Mouse (Mus musculus): ENCODE measurements around the gene Bri3. TPM values are rescaled to one million over a fixed set of nuclear protein-coding genes. Genes with fewer than 3 reads are reported as not detected.
A peak's percentile ranks its signal among the peaks of the same experiment; 100 is the strongest.

Gene Bri3
- polyA plus RNA-seq, 1 experiment from 2014 or later: 135 TPM

DNA sequence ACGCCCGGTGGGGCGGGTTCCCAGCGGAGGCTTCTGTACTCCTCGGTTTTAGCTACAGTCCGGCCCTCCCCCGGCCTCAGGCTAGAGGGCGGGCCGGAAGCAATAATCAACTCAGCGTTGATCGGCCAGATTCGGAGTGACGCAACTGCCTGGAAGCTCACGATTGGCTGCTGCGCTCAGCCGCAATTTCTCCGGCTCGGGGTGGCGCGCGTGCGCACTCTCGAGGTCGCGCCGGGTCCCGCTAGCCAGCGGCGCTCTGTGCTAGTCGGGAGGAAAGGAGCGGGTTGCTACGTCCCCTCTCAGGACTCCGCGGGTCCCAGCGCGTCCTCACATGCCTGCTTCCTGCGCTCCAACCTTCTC lies 20.8 kb upstream of the Bri3 start, which contains the start of gene Tecpr1:
Gene Tecpr1 (minus strand): TSS at position 113 of the 360 bp plus-strand sequence.
- Histone ChIP-seq H3K27me3 (ENCODE audit: control insufficient read depth, insufficient read depth, low read length) (no peaks in the 10 kb centered on the region), H3K4me2 (replicated peaks; ENCODE audit: low read depth, low read length) (peak within 1 kb of the TSS; percentile 84), H3K36me3 (ENCODE audit: control insufficient read depth, insufficient read depth, low read length) (no peaks in the 10 kb centered on the region), H3K9me3 (ENCODE audit: control insufficient read depth, low read depth, low read length) (no peaks in the 10 kb centered on the region), H3K9ac (replicated peaks; ENCODE audit: low read depth, low read length) (peak within 1 kb of the TSS; percentile 60), H3K4me3 (ENCODE audit: low read depth, low read length) (peak within 1 kb of the TSS; percentile 78), H3K27ac (ENCODE audit: low read length) (peak within 1 kb of the TSS; percentile 78; the same call in 1 of the 2 replicates), H3K4me1 (ENCODE audit: control insufficient read depth, insufficient read depth, low read length) (peaks cover 8% of the 10 kb centered on the region; the same call in 1 of the 2 replicates)
- peak; percentile 95 for ATAC-seq (ENCODE audit: insufficient number of reproducible peaks, insufficient read depth, low FRiP score, low read depth)
- WGBS: under 1% methylated on average over 36 of the region's 37 CpGs

DNA sequence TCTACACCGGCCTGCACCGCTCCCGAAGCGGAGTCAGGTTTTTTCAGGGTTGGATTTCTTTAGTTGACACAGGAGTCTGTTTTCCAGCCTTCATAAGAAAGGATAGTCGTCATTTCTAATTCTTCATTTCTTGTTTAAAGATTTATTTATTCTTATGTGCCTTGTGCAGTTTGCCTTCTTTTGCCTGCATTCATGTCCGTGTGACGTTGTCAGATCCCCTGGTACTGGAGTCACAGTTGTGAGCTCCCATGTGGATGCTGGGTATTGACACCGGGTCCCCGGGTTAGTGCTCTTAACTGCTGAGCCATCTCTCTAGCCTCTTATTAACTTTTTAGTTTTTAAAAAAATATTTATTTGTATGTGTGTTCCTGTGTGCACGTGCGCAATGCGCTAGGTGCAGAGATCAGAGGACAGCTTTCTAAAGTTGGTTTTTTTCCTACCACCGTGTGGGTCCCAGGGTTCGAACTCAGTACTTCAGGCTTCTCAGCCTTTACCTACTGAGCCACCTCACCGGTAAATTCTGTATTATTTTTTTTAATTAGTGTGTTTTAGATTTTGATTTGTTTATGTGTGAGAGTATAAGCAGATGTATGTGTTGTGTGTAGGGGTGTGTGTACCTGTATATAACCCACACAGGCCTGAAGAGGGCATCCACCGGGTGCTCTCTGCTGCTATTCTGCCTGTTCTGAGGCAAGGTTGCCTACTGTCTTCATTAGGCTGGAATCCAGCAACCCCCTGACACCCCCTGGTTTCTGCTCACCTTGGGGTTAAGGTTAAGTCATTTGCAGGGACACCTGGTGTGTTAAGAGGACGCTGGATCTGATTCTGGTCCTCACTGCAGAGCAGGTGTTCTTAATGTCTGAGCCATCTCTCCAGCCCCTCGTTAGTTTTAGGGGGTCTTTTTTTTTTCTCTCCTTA lies 20.1 kb upstream of the Bri3 start:
- peaks cover 8% of the 10 kb centered on the region; the same call in 1 of the 2 replicates for H3K4me1 ChIP-seq (ENCODE audit: control insufficient read depth, insufficient read depth, low read length)
- H3K27ac ChIP-seq (ENCODE audit: low read length): peak overlapping the region; percentile 78; the same call in 1 of the 2 replicates
- H3K27me3 ChIP-seq (ENCODE audit: control insufficient read depth, insufficient read depth, low read length): no peaks in the 10 kb centered on the region
- H3K4me3 ChIP-seq (ENCODE audit: low read depth, low read length): peak overlapping the region; percentile 78
- peak overlapping the region; percentile 84 for H3K4me2 ChIP-seq (replicated peaks; ENCODE audit: low read depth, low read length)
- ATAC-seq (ENCODE audit: insufficient number of reproducible peaks, insufficient read depth, low FRiP score, low read depth): no peak; the same call in 1 of the 2 replicates
- no peaks in the 10 kb centered on the region for H3K9me3 ChIP-seq (ENCODE audit: control insufficient read depth, low read depth, low read length)
- H3K9ac ChIP-seq (replicated peaks; ENCODE audit: low read depth, low read length): peak overlapping the region; percentile 60
- 25% methylated on average over 18 of the region's 18 CpGs for WGBS
- no peaks in the 10 kb centered on the region for H3K36me3 ChIP-seq (ENCODE audit: control insufficient read depth, insufficient read depth, low read length)

DNA sequence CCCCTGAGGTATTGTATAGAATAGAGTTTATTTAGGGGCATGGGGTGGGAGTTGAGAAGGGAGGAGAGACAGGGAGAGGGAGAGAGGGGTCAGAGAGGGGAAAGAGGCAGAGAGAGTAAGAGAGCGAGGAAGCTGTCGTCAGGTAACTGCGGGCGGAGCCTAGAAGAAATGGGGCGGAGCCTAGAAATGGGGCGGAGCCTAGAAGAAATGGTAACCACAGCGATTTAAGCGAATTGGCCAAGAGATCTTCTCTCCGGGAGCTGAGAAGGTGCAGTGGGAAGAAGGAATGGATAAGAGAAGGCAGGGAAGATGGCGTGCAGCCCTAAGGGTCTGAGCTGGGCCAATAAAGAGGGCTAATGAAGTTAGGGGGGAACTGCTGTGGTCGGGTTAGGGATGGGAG lies 18.0 kb upstream of the Bri3 start:
- no peak overlapping the region for H3K4me3 ChIP-seq (ENCODE audit: low read depth, low read length)
- H3K4me2 ChIP-seq (replicated peaks; ENCODE audit: low read depth, low read length): no peak overlapping the region
- ATAC-seq (ENCODE audit: insufficient number of reproducible peaks, insufficient read depth, low FRiP score, low read depth): no peak
- H3K4me1 ChIP-seq (ENCODE audit: control insufficient read depth, insufficient read depth, low read length): peaks cover 8% of the 10 kb centered on the region; the same call in 1 of the 2 replicates
- no peaks in the 10 kb centered on the region for H3K9me3 ChIP-seq (ENCODE audit: control insufficient read depth, low read depth, low read length)
- WGBS: 27% methylated on average over 11 of the region's 11 CpGs
- H3K27ac ChIP-seq (ENCODE audit: low read length): no peak overlapping the region
- H3K27me3 ChIP-seq (ENCODE audit: control insufficient read depth, insufficient read depth, low read length): no peaks in the 10 kb centered on the region
- no peak overlapping the region for H3K9ac ChIP-seq (replicated peaks; ENCODE audit: low read depth, low read length)
- no peaks in the 10 kb centered on the region for H3K36me3 ChIP-seq (ENCODE audit: control insufficient read depth, insufficient read depth, low read length)

DNA sequence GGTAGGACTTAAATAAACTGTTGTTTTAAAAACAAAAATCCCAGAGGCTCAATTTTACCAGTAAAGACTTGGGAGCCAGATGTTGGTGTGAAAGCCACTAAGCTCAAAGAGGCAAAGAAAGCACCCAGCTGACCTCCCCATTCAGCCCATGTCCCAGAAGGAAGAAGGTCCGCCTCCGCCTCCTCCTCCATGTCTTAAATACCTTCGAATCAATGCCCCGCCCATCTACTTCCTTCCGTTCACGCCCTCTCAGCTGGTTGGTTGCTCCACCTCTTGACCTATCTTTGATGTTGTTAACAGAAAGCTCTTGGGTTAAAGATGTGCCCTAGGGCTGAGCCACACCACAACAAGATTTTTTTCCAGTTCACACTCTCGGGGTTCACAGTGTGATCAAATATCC lies 14.0 kb upstream of the Bri3 start:
- Histone ChIP-seq H3K27ac (ENCODE audit: low read length) (no peak overlapping the region), H3K9ac (replicated peaks; ENCODE audit: low read depth, low read length) (no peak overlapping the region), H3K36me3 (ENCODE audit: control insufficient read depth, insufficient read depth, low read length) (no peaks in the 10 kb centered on the region), H3K4me3 (ENCODE audit: low read depth, low read length) (no peak overlapping the region), H3K9me3 (ENCODE audit: control insufficient read depth, low read depth, low read length) (no peaks in the 10 kb centered on the region), H3K27me3 (ENCODE audit: control insufficient read depth, insufficient read depth, low read length) (no peaks in the 10 kb centered on the region), H3K4me1 (ENCODE audit: control insufficient read depth, insufficient read depth, low read length) (no peaks in the 10 kb centered on the region), H3K4me2 (replicated peaks; ENCODE audit: low read depth, low read length) (no peak overlapping the region)
- ATAC-seq (ENCODE audit: insufficient number of reproducible peaks, insufficient read depth, low FRiP score, low read depth): no peak
- WGBS: 85% methylated on average over 7 of the region's 7 CpGs

DNA sequence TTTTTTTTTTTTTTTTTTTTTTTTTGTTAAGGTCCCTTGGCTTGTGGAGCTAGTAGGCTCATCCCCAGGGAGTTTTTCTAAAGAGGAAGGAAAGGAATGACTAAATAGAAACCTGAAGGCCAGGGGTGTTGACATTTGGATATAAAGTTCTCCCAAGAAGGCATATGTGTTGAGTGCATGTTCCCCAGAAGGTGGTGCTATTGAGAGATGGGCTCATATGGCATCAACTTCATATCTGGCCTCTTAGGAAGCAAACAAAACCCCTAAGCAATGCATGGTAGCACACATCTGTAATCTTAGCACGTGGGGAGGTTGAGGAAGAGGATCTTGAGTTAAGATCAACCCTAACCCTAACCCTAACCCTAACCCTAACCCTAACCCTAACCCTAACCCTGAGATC lies 12.8 kb upstream of the Bri3 start:
- Histone ChIP-seq H3K4me1 (ENCODE audit: control insufficient read depth, insufficient read depth, low read length) (no peaks in the 10 kb centered on the region), H3K27ac (ENCODE audit: low read length) (no peak overlapping the region), H3K36me3 (ENCODE audit: control insufficient read depth, insufficient read depth, low read length) (no peaks in the 10 kb centered on the region), H3K4me2 (replicated peaks; ENCODE audit: low read depth, low read length) (no peak overlapping the region), H3K9ac (replicated peaks; ENCODE audit: low read depth, low read length) (no peak overlapping the region), H3K9me3 (ENCODE audit: control insufficient read depth, low read depth, low read length) (no peaks in the 10 kb centered on the region), H3K27me3 (ENCODE audit: control insufficient read depth, insufficient read depth, low read length) (no peaks in the 10 kb centered on the region), H3K4me3 (ENCODE audit: low read depth, low read length) (no peak overlapping the region)
- WGBS: 72% methylated on average over 1 of the region's 1 CpGs
- no peak for ATAC-seq (ENCODE audit: insufficient number of reproducible peaks, insufficient read depth, low FRiP score, low read depth)

DNA sequence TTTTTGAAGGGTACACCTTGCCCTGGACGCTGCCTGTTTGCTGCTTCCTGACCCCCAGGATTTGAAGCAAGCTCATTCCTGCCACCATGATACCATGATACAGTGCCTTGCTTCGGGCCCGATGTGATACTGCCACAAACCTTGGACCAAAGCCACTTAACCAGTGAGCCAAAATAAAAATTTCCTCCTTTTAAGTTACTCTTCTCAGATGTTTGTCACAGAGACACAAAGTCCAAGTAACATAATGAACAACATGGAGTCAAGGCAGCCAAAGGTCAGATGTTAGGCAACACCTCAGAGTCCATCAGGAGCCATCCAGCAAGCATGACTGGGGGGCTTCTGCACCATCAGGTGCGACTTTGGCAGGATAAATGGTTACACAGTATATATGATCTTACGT lies 11.7 kb upstream of the Bri3 start:
- WGBS: 88% methylated on average over 5 of the region's 5 CpGs
- no peak for ATAC-seq (ENCODE audit: insufficient number of reproducible peaks, insufficient read depth, low FRiP score, low read depth)
- H3K27ac ChIP-seq (ENCODE audit: low read length): no peak overlapping the region

DNA sequence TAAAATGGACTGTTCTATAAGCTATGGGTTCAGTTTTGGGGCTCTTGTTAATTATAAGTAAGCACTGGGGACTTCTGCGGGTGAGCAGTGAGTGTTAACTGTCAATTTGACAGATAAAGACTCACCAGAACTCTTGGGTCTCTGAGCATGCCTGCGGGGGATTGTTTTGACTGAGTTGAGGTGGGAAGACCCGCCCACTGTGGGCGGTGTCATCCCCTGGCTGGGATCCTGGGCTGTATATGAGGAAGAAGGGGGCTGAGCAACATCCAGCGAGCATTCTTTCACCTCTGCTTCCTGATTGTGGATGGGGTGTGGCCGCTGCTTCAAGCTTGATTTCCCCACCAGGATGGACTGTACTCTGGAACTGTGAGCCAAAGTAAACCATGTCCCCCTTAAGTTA lies 10.0 kb upstream of the Bri3 start:
- no peak for ATAC-seq (ENCODE audit: insufficient number of reproducible peaks, insufficient read depth, low FRiP score, low read depth)
- Histone ChIP-seq H3K4me1 (ENCODE audit: control insufficient read depth, insufficient read depth, low read length) (no peaks in the 10 kb centered on the region), H3K27me3 (ENCODE audit: control insufficient read depth, insufficient read depth, low read length) (no peaks in the 10 kb centered on the region), H3K36me3 (ENCODE audit: control insufficient read depth, insufficient read depth, low read length) (no peaks in the 10 kb centered on the region), H3K9me3 (ENCODE audit: control insufficient read depth, low read depth, low read length) (no peaks in the 10 kb centered on the region), H3K27ac (ENCODE audit: low read length) (no peak overlapping the region), H3K4me2 (replicated peaks; ENCODE audit: low read depth, low read length) (no peak overlapping the region), H3K4me3 (ENCODE audit: low read depth, low read length) (no peak overlapping the region), H3K9ac (replicated peaks; ENCODE audit: low read depth, low read length) (no peak overlapping the region)
- WGBS: 74% methylated on average over 6 of the region's 6 CpGs

More for the DNA sequence above, 11.7 kb upstream of the Bri3 start:
- Histone ChIP-seq H3K4me2 (replicated peaks; ENCODE audit: low read depth, low read length) (no peak overlapping the region), H3K9me3 (ENCODE audit: control insufficient read depth, low read depth, low read length) (no peaks in the 10 kb centered on the region), H3K9ac (replicated peaks; ENCODE audit: low read depth, low read length) (no peak overlapping the region), H3K4me3 (ENCODE audit: low read depth, low read length) (no peak overlapping the region), H3K36me3 (ENCODE audit: control insufficient read depth, insufficient read depth, low read length) (no peaks in the 10 kb centered on the region), H3K27me3 (ENCODE audit: control insufficient read depth, insufficient read depth, low read length) (no peaks in the 10 kb centered on the region), H3K4me1 (ENCODE audit: control insufficient read depth, insufficient read depth, low read length) (no peaks in the 10 kb centered on the region)

DNA sequence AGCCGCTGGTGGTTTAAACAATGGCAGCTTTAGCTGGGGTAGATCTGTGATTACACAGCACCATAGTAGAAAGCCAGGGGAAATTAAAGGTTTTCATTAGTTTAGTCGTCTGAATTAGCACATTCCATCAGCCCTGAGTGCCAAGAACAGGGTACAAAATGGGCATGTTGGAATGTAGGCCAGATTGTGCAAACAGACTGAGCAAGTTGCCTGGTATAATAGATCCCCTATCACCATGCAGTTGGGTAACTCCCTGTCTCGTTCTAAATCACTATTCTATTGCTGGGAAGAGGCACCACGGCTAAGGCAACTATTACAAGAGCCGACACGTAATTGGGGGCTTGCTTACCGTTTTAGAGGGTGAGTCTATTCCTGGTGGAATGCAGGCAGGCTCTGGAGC lies 9.5 kb upstream of the Bri3 start:
- H3K4me1 ChIP-seq (ENCODE audit: control insufficient read depth, insufficient read depth, low read length): no peaks in the 10 kb centered on the region
- no peak for ATAC-seq (ENCODE audit: insufficient number of reproducible peaks, insufficient read depth, low FRiP score, low read depth)
- H3K27me3 ChIP-seq (ENCODE audit: control insufficient read depth, insufficient read depth, low read length): no peaks in the 10 kb centered on the region
- H3K4me3 ChIP-seq (ENCODE audit: low read depth, low read length): no peak overlapping the region
- H3K27ac ChIP-seq (ENCODE audit: low read length): no peak overlapping the region
- H3K36me3 ChIP-seq (ENCODE audit: control insufficient read depth, insufficient read depth, low read length): no peaks in the 10 kb centered on the region
- H3K4me2 ChIP-seq (replicated peaks; ENCODE audit: low read depth, low read length): no peak overlapping the region
- no peak overlapping the region for H3K9ac ChIP-seq (replicated peaks; ENCODE audit: low read depth, low read length)
- H3K9me3 ChIP-seq (ENCODE audit: control insufficient read depth, low read depth, low read length): no peaks in the 10 kb centered on the region
- 84% methylated on average over 7 of the region's 7 CpGs for WGBS
